Mouse (Mus musculus) ES-E14 (cell line): Measurements from ENCODE around the gene Pnpla8.
A peak's percentile ranks its signal among the peaks of the same experiment; 100 is the strongest.

Source experiments
- CHD2 ChIP-seq: IDR thresholded peaks from 2 replicates; pipeline ENCODE4 v1.6.1; 2014; ENCODE audit warnings: mild to moderate bottlenecking, low read depth, low read length, inconsistent platforms
- ZC3H11A ChIP-seq: IDR thresholded peaks from 2 replicates; pipeline ENCODE4 v1.6.1; 2012; ENCODE audit warnings: low read depth, mild to moderate bottlenecking, inconsistent platforms, low read length, borderline replicate concordance

GRCm38 (mm10) chr12:44181081-44181982 is 39.8 kb upstream of the Pnpla8 start:
- TF ChIP-seq CHD2, result no peak
- TF ChIP-seq ZC3H11A, result 0 out of 2 replicates have a peak, but pooled peaks have one; percentile 21
